Mouse (Mus musculus) lung, postnatal 0 days (tissue): ENCODE data around the gene Camk2g. TPM values are rescaled to one million over a fixed set of nuclear protein-coding genes. Genes with fewer than 3 reads are reported as not detected.
A peak's percentile ranks its signal among the peaks of the same experiment; 100 is the strongest.

Experiments
- ATAC-seq: fragments of 200-750 bp; cut with Nextera tagmentation; 2 replicates; pipeline ENCODE4 v1.8.0; 2017; ENCODE audit warnings: moderate library complexity
- DNase-seq: peaks from one replicate; pipeline ENCODE4 v3.0.0-alpha.2; 2016; ENCODE audit warnings: low spot score
- H3K27ac ChIP-seq: fragments of 300-500 bp; sonication (generic); 2 replicates; pipeline ENCODE4 v1.5.1; 2014; ENCODE audit warnings: antibody characterized with exemption, mild to moderate bottlenecking, low read length, mixed read lengths
- H3K27me3 ChIP-seq: fragments of 300-500 bp; sonication (generic); replicated peaks from 2 replicates; pipeline ENCODE4 v1.6.1; 2014; ENCODE audit warnings: low read length, mixed read lengths; ENCODE audit not compliant: insufficient read depth
- H3K36me3 ChIP-seq: fragments of 300-500 bp; sonication (generic); 2 replicates; pipeline ENCODE4 v1.6.1; 2014; ENCODE audit warnings: low read length, mixed read lengths; ENCODE audit not compliant: insufficient read depth
- H3K4me1 ChIP-seq: fragments of 300-500 bp; sonication (generic); 2 replicates; pipeline ENCODE4 v1.6.1; 2014; ENCODE audit warnings: antibody characterized with exemption, low read depth, low read length, mixed read lengths; ENCODE audit not compliant: insufficient read depth
- H3K4me2 ChIP-seq: fragments of 300-500 bp; sonication (generic); replicated peaks from 2 replicates; pipeline ENCODE4 v1.6.1; 2014; ENCODE audit warnings: low read depth, mild to moderate bottlenecking, low read length, moderate library complexity, mixed read lengths
- H3K4me3 ChIP-seq: fragments of 300-500 bp; sonication (generic); 2 replicates; pipeline ENCODE4 v1.5.1; 2014; ENCODE audit warnings: low read depth, low read length
- H3K9ac ChIP-seq: fragments of 300-500 bp; sonication (generic); replicated peaks from 2 replicates; pipeline ENCODE4 v1.6.1; 2014; ENCODE audit warnings: low read depth, mild to moderate bottlenecking
- H3K9me3 ChIP-seq: fragments of 300-500 bp; sonication (generic); 2 replicates; pipeline ENCODE4 v1.6.1; 2016; ENCODE audit warnings: low read length, mixed read lengths
- CTCF ChIP-seq: IDR thresholded peaks from 2 replicates; pipeline ENCODE4 v1.5.1; 2016; ENCODE audit warnings: antibody characterized with exemption, mild to moderate bottlenecking
- EP300 ChIP-seq: IDR thresholded peaks from 2 replicates; pipeline ENCODE4 v1.6.1; 2016; ENCODE audit warnings: antibody characterized with exemption, mild to moderate bottlenecking, control low read depth
- WGBS: fragments of 180-500 bp; shearing (Covaris S2); extraction: QIAGEN DNeasy Blood & Tissue Kit; methylation state at CpG from one replicate; pipeline ENCODE4 v1.1.7; 2014; 5-methylcytosine and 5-hydroxymethylcytosine counted together
- polyA plus RNA-seq: library from polyadenylated mRNA; unstranded; fragments of >200 nt; fragmentation: Nextera tagmentation; extraction: Ambion mirVana; gene quantifications from 2 replicates; pipeline ENCODE4 v1.2.1, GENCODE M21; 2015

Camk2g gene
- polyA plus RNA-seq, 1 experiment from 2014 or later = 36.6 TPM

GRCm38 (mm10) chr14:20733952-20734774, 59.7 kb downstream of the Camk2g start, which contains the start of gene Ndst2:
Gene Ndst2 (minus strand): TSS chr14:20734562.
- Histone ChIP-seq H3K9me3 (no peaks in the 10 kb centered on the region), H3K9ac (peak within 1 kb of the TSS; percentile 92), H3K27me3 (no peaks in the 10 kb centered on the region), H3K36me3 (0 out of 2 replicates have a peak, but pooled peaks cover 11% of the 10 kb centered on the region), H3K4me2 (peak within 1 kb of the TSS; percentile 94), H3K4me3 (peak within 1 kb of the TSS; percentile 82), H3K27ac (peak within 1 kb of the TSS; percentile 95), H3K4me1 (peaks cover 6% of the 10 kb centered on the region; the same call in 1 of the 2 replicates)
- peak; percentile 61 for TF ChIP-seq CTCF
- TF ChIP-seq EP300 = no peak
- WGBS = under 1% methylated on average over 57 of the region's 81 CpGs
- ATAC-seq (peak; percentile 98), DNase-seq (peak; percentile 96)

DNA sequence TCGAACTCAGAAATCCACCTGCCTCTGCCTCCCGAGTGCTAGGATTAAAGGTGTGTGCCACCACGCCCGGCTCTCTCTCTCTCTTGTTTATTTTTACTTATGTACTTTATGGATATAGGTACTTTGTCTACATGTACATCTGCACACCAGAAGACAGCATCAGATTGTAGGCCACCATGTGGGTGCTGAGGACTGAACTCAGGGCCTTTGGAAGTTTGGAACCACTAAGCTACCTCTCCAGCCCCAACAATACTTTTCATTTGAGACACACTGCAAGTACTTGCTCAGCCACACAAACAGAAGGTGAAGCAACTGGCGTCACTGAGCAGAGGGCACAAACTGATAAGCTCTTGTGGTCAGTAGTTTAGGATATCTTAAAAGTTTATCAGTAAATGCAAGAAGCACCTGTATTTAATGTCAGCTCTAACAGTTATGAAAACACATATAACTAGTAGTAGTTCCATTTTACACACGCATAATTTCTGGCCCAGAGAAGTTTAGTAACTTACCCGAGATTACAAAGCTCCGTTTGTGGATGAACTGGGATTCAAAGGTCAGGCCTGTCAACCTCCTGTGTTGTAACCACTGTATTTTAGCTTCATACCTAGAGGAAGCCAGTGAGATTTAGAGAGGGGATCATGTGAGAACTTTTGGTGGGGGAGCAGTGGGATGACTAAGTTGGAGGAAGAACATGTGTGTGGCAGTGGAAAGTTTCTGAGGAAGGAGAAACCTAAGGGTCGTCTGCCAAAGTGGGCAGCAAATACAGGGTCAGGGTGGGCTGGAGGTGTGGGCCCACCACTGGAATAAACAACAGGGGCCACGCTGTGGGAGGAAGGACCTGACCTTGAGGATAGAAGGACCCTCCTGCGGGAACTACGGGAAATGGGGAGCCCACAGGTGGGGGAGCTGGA, 60.6 kb downstream of the Camk2g start:
- Histone ChIP-seq H3K4me3 (peak overlapping the region; percentile 82), H3K4me2 (peak overlapping the region; percentile 94), H3K4me1 (peaks cover 6% of the 10 kb centered on the region; the same call in 1 of the 2 replicates), H3K9ac (peak overlapping the region; percentile 92), H3K9me3 (no peaks in the 10 kb centered on the region), H3K27ac (peak overlapping the region; percentile 95), H3K36me3 (0 out of 2 replicates have a peak, but pooled peaks cover 16% of the 10 kb centered on the region), H3K27me3 (no peaks in the 10 kb centered on the region)
- DNase-seq (peak; percentile 65), ATAC-seq (no peak)
- TF ChIP-seq EP300 = no peak
- no peak for TF ChIP-seq CTCF
- WGBS = 39% methylated on average over 12 of the region's 12 CpGs

DNA sequence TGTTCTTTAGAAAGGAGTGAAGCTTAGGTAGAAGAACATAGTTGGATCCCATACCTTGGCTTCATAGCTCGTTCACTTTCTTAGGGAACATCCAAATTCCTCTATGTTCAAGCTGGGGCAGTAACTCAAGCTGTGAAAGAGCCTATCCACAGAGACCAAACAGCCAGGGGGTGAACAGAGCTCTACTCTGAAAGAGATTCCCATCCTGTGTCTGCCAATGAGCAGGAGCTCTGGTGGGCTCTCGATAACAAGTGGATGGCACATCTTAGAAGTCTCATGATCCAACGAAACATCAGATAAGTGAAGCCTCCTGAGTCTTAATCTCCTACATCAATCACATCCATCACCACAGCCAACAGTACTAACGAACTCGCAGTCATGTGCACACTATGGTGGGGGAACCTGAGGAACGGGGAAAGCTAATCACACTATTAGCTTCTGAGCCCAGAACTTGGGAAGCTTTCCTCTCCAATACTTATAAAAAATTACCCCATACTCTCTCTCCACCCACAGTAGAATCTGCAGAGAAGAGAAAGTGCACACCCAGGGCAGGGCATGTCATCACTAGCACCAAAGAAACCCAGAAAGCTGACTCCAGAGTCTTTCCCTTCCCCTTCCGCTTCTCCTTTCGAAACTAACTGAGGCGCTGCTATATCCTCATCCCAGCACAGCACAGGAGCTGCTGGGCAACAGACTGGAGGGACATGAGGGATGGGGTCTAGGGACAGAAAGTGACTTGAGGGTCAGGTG, 62.9 kb downstream of the Camk2g start:
- ATAC-seq (no peak), DNase-seq (no peak)
- TF ChIP-seq CTCF (no peak), EP300 (no peak)
- Histone ChIP-seq H3K4me3 (no peak overlapping the region), H3K4me2 (no peak overlapping the region), H3K27ac (no peak overlapping the region), H3K9me3 (no peaks in the 10 kb centered on the region), H3K9ac (no peak overlapping the region), H3K27me3 (no peaks in the 10 kb centered on the region), H3K4me1 (peaks cover 6% of the 10 kb centered on the region; the same call in 1 of the 2 replicates), H3K36me3 (peaks cover 29% of the 10 kb centered on the region)
- 84% methylated on average over 9 of the region's 9 CpGs for WGBS

DNA sequence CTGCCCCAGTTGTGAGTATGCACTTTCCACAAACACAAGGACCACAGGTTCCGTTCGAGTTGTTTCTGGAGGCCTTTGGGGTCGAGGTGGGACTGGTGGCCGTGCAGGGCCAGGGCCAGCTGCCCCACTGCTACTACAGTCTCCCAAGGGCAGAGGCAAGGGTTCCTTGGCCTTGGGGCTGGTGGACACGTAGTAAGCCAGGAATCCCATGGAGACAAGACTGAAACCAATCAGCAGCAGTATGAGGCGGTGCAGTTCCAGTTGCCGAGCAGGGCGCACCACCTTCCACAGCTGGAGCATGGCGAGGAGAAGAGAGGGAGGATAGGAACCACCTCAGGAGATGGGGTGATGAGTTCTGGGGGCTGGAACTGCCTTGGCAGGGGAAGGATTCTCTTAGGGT, 64.0 kb downstream of the Camk2g start:
- H3K4me1 ChIP-seq = peaks cover 6% of the 10 kb centered on the region; the same call in 1 of the 2 replicates
- no peak for DNase-seq
- 90% methylated on average over 9 of the region's 9 CpGs for WGBS
- no peak overlapping the region for H3K27ac ChIP-seq
- H3K27me3 ChIP-seq = no peaks in the 10 kb centered on the region
- H3K36me3 ChIP-seq = peaks cover 39% of the 10 kb centered on the region
- no peaks in the 10 kb centered on the region for H3K9me3 ChIP-seq
- no peak for TF ChIP-seq EP300
- no peak for TF ChIP-seq CTCF
- H3K4me3 ChIP-seq = no peak overlapping the region
- H3K4me2 ChIP-seq = no peak overlapping the region
- no peak overlapping the region for H3K9ac ChIP-seq
- no peak for ATAC-seq

DNA sequence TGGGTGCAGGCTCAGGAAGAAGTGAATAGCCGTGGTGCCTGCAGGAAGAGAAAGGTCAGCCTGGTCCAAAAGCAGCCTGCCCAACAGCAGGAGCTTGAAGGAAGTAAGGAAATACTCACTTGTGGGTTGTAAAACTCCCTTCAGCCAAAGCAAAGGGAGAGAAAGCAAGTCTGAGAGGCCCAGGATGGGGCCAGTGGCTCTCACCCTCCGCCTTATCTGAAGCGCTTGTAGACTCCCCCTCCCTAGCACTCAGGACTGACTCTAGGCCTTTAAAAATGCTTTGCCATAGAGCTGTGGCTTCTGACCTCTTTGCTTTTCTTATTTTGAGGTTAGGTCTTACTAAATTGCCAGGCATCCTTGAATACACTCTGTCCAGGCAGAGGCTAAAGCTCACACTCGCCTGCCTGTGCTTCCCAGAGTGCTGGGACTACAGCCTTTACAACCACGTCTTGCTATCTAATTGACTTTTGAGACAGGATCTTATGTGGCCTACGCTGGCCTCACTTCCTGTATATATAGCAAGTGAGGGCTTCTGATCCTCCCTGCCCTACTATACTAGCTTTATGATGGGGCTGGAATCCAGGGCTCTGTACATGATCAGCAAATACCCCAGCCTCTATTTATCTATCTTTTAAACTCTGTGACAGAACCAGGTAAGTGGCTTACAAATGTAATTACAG, 68.1 kb downstream of the Camk2g start:
- no peak overlapping the region for H3K4me3 ChIP-seq
- ATAC-seq (no peak), DNase-seq (no peak)
- H3K4me1 ChIP-seq = no peaks in the 10 kb centered on the region
- H3K36me3 ChIP-seq = peaks cover 69% of the 10 kb centered on the region
- TF ChIP-seq EP300 = no peak
- TF ChIP-seq CTCF = no peak
- no peaks in the 10 kb centered on the region for H3K9me3 ChIP-seq
- H3K4me2 ChIP-seq = no peak overlapping the region
- no peak overlapping the region for H3K9ac ChIP-seq
- H3K27ac ChIP-seq = no peak overlapping the region
- no peaks in the 10 kb centered on the region for H3K27me3 ChIP-seq
- 69% methylated on average over 6 of the region's 6 CpGs for WGBS
